Mouse (Mus musculus) stomach, embryonic 14.5 days (tissue): ENCODE results near the gene Hpse2. TPM values are rescaled to one million over a fixed set of nuclear protein-coding genes. Genes with fewer than 3 reads are reported as not detected.
A peak's percentile ranks its signal among the peaks of the same experiment; 100 is the strongest.

Experiments
- ATAC-seq: fragments of 200-750 bp; cut with Nextera tagmentation; 2 replicates; pipeline ENCODE4 v1.8.0; 2017; ENCODE audit warnings: low read depth, moderate TSS enrichment; ENCODE audit not compliant: insufficient number of reproducible peaks, insufficient read depth, low FRiP score
- H3K27ac ChIP-seq: fragments of 300-500 bp; sonication (generic); 2 replicates; pipeline ENCODE4 v1.5.1; 2014; ENCODE audit warnings: mild to moderate bottlenecking, low read length, moderate library complexity, mixed read lengths
- H3K27me3 ChIP-seq: fragments of 300-500 bp; sonication (generic); 2 replicates; pipeline ENCODE4 v1.6.1; 2014; ENCODE audit warnings: low read length, control low read depth, mixed read lengths; ENCODE audit not compliant: control insufficient read depth, insufficient read depth
- H3K36me3 ChIP-seq: fragments of 300-500 bp; sonication (generic); 2 replicates; pipeline ENCODE4 v1.6.1; 2014; ENCODE audit warnings: mild to moderate bottlenecking, control low read depth, low read length, moderate library complexity, mixed read lengths; ENCODE audit not compliant: control insufficient read depth, insufficient read depth
- H3K4me1 ChIP-seq: fragments of 300-500 bp; sonication (generic); 2 replicates; pipeline ENCODE4 v1.6.1; 2014; ENCODE audit warnings: low read length, control low read depth, mixed read lengths; ENCODE audit not compliant: control insufficient read depth, insufficient read depth
- H3K4me2 ChIP-seq: fragments of 300-500 bp; sonication (generic); replicated peaks from 2 replicates; pipeline ENCODE4 v1.6.1; 2014; ENCODE audit warnings: low read depth, low read length, control low read depth
- H3K4me3 ChIP-seq: fragments of 300-500 bp; sonication (generic); 2 replicates; pipeline ENCODE4 v1.5.1; 2014; ENCODE audit warnings: low read depth, low read length, control low read depth
- H3K9ac ChIP-seq: fragments of 300-500 bp; sonication (generic); replicated peaks from 2 replicates; pipeline ENCODE4 v1.6.1; 2014; ENCODE audit warnings: low read depth, mild to moderate bottlenecking, control low read depth, low read length, moderate library complexity, mixed read lengths
- H3K9me3 ChIP-seq: fragments of 300-500 bp; sonication (generic); 2 replicates; pipeline ENCODE4 v1.6.1; 2016; ENCODE audit warnings: low read depth, low read length, control low read depth; ENCODE audit not compliant: control insufficient read depth
- WGBS: fragments of 180-500 bp; shearing (Covaris S2); extraction: QIAGEN DNeasy Blood & Tissue Kit; methylation state at CpG from one replicate; pipeline ENCODE4 v1.1.7; 2014; 5-methylcytosine and 5-hydroxymethylcytosine counted together
- polyA plus RNA-seq: library from polyadenylated mRNA; unstranded; fragments of >200 nt; fragmentation: Nextera tagmentation; extraction: Ambion mirVana; gene quantifications from 2 replicates; pipeline ENCODE4 v1.2.1, GENCODE M21; 2014

The Hpse2 gene
- polyA plus RNA-seq, 1 experiment from 2014 or later = 16.1 TPM

DNA sequence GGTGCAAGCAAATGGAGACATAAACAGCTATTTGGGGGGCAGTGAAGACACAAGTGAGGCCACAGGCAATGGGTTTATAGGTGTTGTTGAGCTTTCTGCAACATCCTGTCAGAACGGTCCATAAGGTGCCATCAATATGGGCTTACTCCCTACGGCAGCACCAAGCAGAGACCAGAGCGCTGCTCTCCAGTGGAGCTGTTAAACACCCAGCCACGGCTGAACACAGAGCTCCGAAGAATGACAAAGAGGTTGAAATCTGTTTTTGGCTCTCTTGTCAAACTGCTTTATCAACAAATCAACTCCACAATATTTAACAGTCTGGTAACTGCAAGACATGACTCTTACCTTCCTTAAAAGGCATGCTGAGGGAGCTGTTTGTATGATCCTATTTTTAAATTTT is 537.7 kb downstream of the Hpse2 start:
- Histone ChIP-seq H3K9ac (no peak overlapping the region), H3K4me3 (no peak overlapping the region), H3K36me3 (no peaks in the 10 kb centered on the region), H3K9me3 (peaks cover 3% of the 10 kb centered on the region; the same call in 1 of the 2 replicates), H3K27ac (no peak overlapping the region; the same call in 1 of the 2 replicates), H3K27me3 (no peaks in the 10 kb centered on the region), H3K4me1 (no peaks in the 10 kb centered on the region), H3K4me2 (no peak overlapping the region)
- ATAC-seq = no peak
- WGBS = 64% methylated on average over 5 of the region's 5 CpGs

- ATAC-seq = no peak
- H3K36me3 ChIP-seq = no peaks in the 10 kb centered on the region
- no peaks in the 10 kb centered on the region for H3K9me3 ChIP-seq
- H3K4me2 ChIP-seq = no peak overlapping the region
- 76% methylated on average over 4 of the region's 4 CpGs for WGBS
- H3K27me3 ChIP-seq = no peaks in the 10 kb centered on the region
- 0 out of 2 replicates have a peak, but pooled peaks cover 2% of the 10 kb centered on the region for H3K4me1 ChIP-seq
- H3K9ac ChIP-seq = no peak overlapping the region
- no peak overlapping the region for H3K4me3 ChIP-seq
- no peak overlapping the region for H3K27ac ChIP-seq
Observed at GRCm38 (mm10) chr19:42839621-42840294, 548.4 kb downstream of the Hpse2 start.

DNA sequence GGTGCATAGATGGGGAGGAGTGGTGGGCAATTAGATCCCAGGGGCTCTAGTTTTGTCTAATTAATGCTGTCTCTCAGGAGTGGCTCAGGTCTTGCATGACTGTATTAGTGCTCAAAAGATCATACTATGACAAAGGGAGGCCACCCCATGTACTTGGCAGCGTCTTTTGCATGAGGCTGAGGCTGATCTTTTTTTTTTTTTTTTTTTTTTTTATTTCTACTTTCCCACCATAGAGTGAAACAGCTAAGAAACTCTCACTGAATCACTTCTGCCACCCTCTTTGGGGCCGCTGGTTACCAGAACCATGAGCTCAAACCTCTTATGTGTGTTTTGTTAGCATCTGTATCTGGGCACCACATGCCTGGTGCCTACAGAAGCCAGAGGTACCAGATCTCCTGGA is 549.0 kb downstream of the Hpse2 start:
- Histone ChIP-seq H3K4me2 (no peak overlapping the region), H3K27ac (no peak overlapping the region), H3K36me3 (no peaks in the 10 kb centered on the region), H3K4me1 (0 out of 2 replicates have a peak, but pooled peaks cover 2% of the 10 kb centered on the region), H3K9me3 (no peaks in the 10 kb centered on the region), H3K9ac (no peak overlapping the region), H3K4me3 (no peak overlapping the region), H3K27me3 (no peaks in the 10 kb centered on the region)
- no peak for ATAC-seq
- WGBS = 87% methylated on average over 2 of the region's 2 CpGs

GRCm38 (mm10) chr19:42838271-42838670 is 549.9 kb downstream of the Hpse2 start:
- WGBS = 67% methylated on average over 2 of the region's 2 CpGs
- Histone ChIP-seq H3K4me2 (no peak overlapping the region), H3K27ac (no peak overlapping the region), H3K9me3 (no peaks in the 10 kb centered on the region), H3K36me3 (no peaks in the 10 kb centered on the region), H3K27me3 (no peaks in the 10 kb centered on the region), H3K9ac (no peak overlapping the region), H3K4me3 (no peak overlapping the region), H3K4me1 (0 out of 2 replicates have a peak, but pooled peaks cover 2% of the 10 kb centered on the region)
- no peak for ATAC-seq

GRCm38 (mm10) chr19:42837591-42837990 is 550.6 kb downstream of the Hpse2 start:
- H3K27me3 ChIP-seq = no peaks in the 10 kb centered on the region
- no peaks in the 10 kb centered on the region for H3K36me3 ChIP-seq
- WGBS = 68% methylated on average over 10 of the region's 10 CpGs
- no peak overlapping the region for H3K4me2 ChIP-seq
- no peak overlapping the region for H3K27ac ChIP-seq
- H3K9me3 ChIP-seq = no peaks in the 10 kb centered on the region
- no peak overlapping the region for H3K9ac ChIP-seq
- no peak for ATAC-seq
- H3K4me1 ChIP-seq = 0 out of 2 replicates have a peak, but pooled peaks cover 2% of the 10 kb centered on the region
- no peak overlapping the region for H3K4me3 ChIP-seq

- Histone ChIP-seq H3K36me3 (no peaks in the 10 kb centered on the region), H3K9me3 (no peaks in the 10 kb centered on the region), H3K4me3 (no peak overlapping the region), H3K27ac (no peak overlapping the region), H3K9ac (no peak overlapping the region), H3K4me2 (no peak overlapping the region), H3K27me3 (no peaks in the 10 kb centered on the region), H3K4me1 (no peaks in the 10 kb centered on the region)
- 91% methylated on average over 7 of the region's 7 CpGs for WGBS
- no peak for ATAC-seq
Observed at GRCm38 (mm10) chr19:42833126-42833525, 555.0 kb downstream of the Hpse2 start.

- H3K4me3 ChIP-seq = no peak overlapping the region
- 77% methylated on average over 2 of the region's 2 CpGs for WGBS
- H3K27me3 ChIP-seq = no peaks in the 10 kb centered on the region
- H3K4me1 ChIP-seq = no peaks in the 10 kb centered on the region
- H3K9me3 ChIP-seq = no peaks in the 10 kb centered on the region
- ATAC-seq = peak; percentile 42; the same call in 1 of the 2 replicates
- H3K4me2 ChIP-seq = no peak overlapping the region
- no peaks in the 10 kb centered on the region for H3K36me3 ChIP-seq
- no peak overlapping the region for H3K27ac ChIP-seq
- no peak overlapping the region for H3K9ac ChIP-seq
Observed at GRCm38 (mm10) chr19:42832251-42832650, 555.9 kb downstream of the Hpse2 start.

- H3K4me2 ChIP-seq = no peak overlapping the region
- ATAC-seq = no peak
- H3K36me3 ChIP-seq = no peaks in the 10 kb centered on the region
- H3K9ac ChIP-seq = no peak overlapping the region
- WGBS = 51% methylated on average over 4 of the region's 4 CpGs
- H3K9me3 ChIP-seq = no peaks in the 10 kb centered on the region
- H3K4me3 ChIP-seq = no peak overlapping the region
- H3K27ac ChIP-seq = no peak overlapping the region
- H3K4me1 ChIP-seq = no peaks in the 10 kb centered on the region
- H3K27me3 ChIP-seq = no peaks in the 10 kb centered on the region
Observed at GRCm38 (mm10) chr19:42829196-42829595, 559.0 kb downstream of the Hpse2 start.

DNA sequence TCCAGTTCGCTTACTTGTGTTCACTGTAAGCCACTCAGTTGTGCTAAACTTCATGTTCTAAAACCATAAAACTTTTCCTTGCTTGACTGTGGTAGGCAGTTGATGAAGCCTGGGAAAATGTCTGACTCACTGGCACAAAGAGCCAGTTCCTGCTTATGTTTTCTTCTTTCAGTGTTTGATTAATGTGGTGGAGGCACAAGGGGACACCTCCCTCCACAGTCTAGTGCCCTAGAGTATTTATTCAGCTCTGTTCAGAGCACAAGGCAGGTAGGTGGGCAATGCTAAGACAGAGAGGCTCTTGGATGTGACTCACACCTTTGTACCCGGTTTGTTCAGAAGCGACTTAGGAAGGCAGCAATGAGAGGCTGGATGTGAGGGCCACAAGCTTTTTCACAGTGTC is 560.3 kb downstream of the Hpse2 start:
- ATAC-seq = no peak
- Histone ChIP-seq H3K9ac (no peak overlapping the region), H3K27me3 (no peaks in the 10 kb centered on the region), H3K9me3 (no peaks in the 10 kb centered on the region), H3K36me3 (no peaks in the 10 kb centered on the region), H3K4me1 (no peaks in the 10 kb centered on the region), H3K27ac (no peak overlapping the region), H3K4me3 (no peak overlapping the region), H3K4me2 (no peak overlapping the region)
- WGBS = 70% methylated on average over 3 of the region's 3 CpGs
